Mouse (Mus musculus): ENCODE data around the gene Tekt3.

GRCm38 (mm10) chr11:63131001-63131692 lies 69.7 kb downstream of the Tekt3 start:
- TF ChIP-seq ZKSCAN1 (IDR thresholded peaks at IDR 0.05; ENCODE audit: low read depth, low read length) (no peak), POLR2A (IDR thresholded peaks at IDR 0.05; ENCODE audit: control insufficient read depth in 1 of 2, insufficient read depth in 1 of 2, low read depth in 1 of 2, low read length in 2 of 2, poor library complexity in 1 of 2) (no peak), ETS1 (IDR thresholded peaks at IDR 0.05; ENCODE audit: low read depth, low read length) (no peak), TAL1 (IDR thresholded peaks at IDR 0.05; ENCODE audit: low read length) (no peak), ZC3H11A (IDR thresholded peaks at IDR 0.05; ENCODE audit: low read depth, low read length) (no peak), UBTF (IDR thresholded peaks at IDR 0.05; ENCODE audit: borderline replicate concordance, insufficient read depth, low read depth, low read length) (no peak), KAT2A (conservative IDR thresholded peaks at IDR 0.05; ENCODE audit: low read depth, low read length) (no peak), BHLHE40 (IDR thresholded peaks at IDR 0.05; ENCODE audit: borderline replicate concordance, low read depth, low read length) (no peak), RAD21 (IDR thresholded peaks at IDR 0.05; ENCODE audit: low read depth, low read length) (no peak), EP300 (IDR thresholded peaks at IDR 0.05; ENCODE audit: low read depth in 1 of 2, low read length in 2 of 2) (no peak), USF1 (IDR thresholded peaks at IDR 0.05; ENCODE audit: low read depth, low read length) (no peak), GATA1 (IDR thresholded peaks at IDR 0.05; ENCODE audit: low read depth, low read length) (no peak), TCF12 (IDR thresholded peaks at IDR 0.05; ENCODE audit: low read depth, low read length) (no peak), CTCF (IDR thresholded peaks at IDR 0.05 in 2 of 3, conservative IDR thresholded peaks at IDR 0.05 in 1 of 3; ENCODE audit: control insufficient read depth in 1 of 3, insufficient read depth in 1 of 3, low read depth in 2 of 3, low read length in 3 of 3, poor library complexity in 1 of 3, severe bottlenecking in 1 of 3) (no peak)

All from MEL (cell line).